Mouse (Mus musculus): ENCODE data around the gene Aes.

Gene Aes

DNA sequence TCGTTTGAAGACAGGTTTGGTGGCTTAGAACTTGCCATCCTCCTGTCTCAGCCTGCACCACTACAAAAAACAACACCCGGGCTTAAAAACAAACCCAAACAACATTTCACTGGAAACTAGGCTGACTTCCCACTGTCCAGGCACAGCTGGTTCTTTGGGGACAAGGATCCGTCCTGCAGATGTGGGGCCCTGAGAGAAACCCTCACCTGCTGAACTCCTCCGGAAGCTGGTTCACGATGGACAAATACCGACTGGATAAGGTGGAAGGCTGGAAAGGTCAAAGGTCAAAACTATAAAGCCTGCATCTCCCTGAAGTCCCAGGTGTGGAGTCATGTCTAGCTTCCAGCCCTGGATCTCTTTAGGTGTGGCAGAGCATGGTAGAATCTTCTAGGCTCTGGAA, 39.6 kb downstream of the Aes start:
- no peak for DNase-seq

DNA sequence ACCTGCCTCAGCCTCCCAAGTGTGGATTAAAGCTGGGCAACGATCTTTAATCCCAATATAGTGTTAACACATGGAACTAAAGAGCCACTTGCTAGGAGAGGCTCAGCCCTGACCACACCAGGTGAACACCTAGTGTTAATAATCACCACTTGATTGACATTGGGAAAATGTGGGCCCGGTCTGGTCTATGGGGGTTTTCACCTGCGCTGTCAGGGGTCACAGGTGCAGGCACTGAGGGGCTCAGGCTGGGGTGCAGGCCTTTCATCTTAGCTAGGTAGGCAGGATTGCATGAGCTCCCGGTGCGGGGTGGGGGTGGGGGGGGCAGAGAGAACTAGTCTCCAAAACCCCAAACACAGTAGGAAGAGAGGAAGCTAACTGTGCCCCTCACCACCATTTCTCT, 40.3 kb downstream of the Aes start:
- DNase-seq: no peak

DNA sequence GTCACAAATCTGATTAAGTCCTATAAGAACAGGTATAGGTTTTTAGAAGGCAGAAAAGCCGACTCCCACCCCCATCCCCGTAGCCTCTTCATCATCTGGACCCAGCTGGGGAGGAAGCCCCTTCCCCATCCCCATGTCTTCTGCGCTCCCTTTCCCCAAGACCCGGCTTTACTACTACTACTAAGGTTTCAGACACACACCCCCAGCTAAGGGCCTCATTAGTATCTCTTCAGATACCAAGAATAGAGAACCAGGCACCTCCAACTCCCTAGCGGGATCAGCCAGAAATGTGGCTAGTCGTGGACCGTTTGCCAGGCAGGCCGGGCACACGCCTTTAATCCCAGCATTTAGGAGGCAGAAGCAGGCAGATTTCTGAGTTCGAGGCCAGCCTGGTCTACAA, 40.8 kb downstream of the Aes start:
- DNase-seq: no peak

- peak; percentile 98 for DNase-seq
Observed at GRCm38 (mm10) chr10:81600738-81601203, 41.5 kb downstream of the Aes start, which contains the start of gene Tle6. Gene Tle6 (minus strand): TSS chr10:81601073.

GRCm38 (mm10) chr10:81601396-81601905, 42.2 kb downstream of the Aes start:
- no peak for DNase-seq

- DNase-seq: peak; percentile 32 to 47
Observed at GRCm38 (mm10) chr10:81602741-81603151, 43.5 kb downstream of the Aes start.

DNA sequence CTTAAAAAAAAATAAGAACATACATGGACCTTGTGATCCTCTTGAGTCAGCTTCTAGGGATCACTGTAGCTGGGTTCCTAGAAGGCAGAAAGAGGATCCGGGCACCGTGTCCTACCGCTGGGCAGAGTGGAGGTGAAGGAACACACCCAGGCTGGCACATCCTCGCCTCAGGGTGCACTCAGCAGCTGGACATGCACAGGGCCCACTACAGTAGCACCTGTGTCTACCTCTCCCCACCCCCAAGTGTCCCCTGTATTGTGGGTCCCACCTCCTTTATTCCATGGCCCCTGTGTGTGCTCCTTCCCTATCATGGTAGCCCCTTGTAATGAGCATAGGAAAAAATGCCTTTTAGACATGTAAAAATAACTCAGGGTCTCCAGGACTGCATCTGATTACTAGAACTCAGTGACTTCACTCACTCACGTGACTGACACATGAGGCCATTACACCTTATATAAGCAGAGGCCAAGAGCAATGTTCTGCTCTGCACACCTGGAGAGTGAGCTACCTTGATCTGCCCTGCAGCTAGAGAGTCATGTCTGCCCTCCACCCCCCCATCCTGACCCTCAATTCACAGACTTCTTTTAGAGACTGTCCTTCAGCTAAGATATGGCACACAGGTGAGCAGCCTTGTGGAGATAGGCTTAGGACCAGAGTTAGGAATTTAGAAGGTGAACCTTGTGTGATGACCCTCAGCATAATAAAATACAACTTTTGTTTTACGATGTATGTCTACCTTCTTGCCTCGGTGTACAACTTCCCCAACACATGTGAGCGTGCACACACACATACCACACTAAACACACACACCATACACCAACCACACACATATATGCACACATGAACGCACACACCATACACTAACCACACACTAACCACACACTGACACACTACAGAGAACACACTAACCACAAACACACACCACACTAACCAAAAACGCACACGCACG, 45.0 kb downstream of the Aes start:
- DNase-seq: no peak

DNA sequence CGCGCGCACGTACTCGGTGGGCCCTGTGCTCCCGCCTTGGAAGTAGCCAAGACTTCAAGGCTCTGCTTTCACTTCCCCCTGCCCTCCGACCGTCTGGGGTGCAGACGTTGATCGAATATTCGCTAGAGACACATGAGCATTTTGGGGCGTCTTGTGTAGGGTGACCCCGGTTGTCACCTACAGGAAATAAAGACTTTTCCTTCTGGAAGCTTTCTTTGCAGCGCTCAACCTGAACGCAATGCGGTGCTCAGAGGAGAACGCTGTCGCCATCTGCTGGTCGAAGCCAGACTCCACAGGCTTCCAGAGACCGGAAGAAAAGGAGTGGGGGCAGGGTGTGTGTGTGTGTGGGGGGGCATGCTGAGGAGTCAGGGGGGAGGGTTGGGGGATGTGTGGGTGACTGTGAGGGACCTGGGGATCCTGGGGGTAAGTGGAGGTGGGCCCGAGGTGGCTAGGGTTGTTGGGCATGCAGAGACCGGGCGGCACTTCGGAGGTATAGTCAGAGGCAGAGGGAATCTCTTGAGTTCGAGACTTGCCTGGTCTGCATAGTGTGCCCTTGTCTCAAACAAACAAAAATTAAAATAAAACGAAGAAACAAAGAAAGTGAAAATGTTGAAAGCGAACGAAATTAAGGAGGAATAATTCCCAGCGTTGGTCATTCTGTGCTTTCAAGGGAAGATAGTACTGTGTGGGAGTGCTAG, 45.8 kb downstream of the Aes start:
- peak; percentile 94 for DNase-seq

DNA sequence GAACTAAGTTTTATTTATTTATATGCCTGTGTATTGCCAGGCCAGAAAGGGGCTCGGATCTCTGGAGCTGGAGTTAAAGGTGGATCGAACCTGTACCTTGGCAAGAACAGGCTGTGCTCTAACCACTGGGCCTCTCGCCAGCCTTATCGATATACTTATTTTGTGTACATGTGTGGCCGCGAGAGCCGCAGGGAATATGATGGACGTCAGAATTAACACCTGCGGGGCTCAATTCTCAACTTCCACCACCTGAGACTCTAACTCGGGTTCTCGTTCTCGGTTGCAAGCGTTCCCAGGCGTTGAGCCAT, 46.3 kb downstream of the Aes start:
- DNase-seq: no peak

GRCm38 (mm10) chr10:81605974-81606751, 46.9 kb downstream of the Aes start, which contains the start of gene BC025920:
Gene BC025920 (plus strand): TSS chr10:81606270.
- peak; percentile 95 to 98 for DNase-seq

DNA sequence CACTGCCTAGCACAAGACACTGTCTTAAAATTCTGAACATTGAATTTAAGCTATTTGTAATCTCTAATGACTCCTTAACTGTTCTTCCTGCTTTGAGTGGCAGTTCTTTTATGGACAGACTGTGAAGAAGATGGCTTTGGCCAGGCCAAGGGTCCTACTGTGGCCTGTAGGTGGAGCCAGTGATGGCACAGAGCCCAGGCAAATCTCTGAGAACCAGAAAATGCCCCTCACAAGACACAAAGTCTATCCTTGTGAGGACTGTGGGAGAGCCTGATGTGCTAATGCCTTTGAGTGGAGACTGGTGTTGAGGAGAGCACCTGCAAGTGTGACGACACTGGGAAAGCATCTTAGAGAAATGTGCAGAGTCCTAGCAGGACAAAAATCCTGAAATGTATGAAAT, 49.0 kb downstream of the Aes start:
- no peak for DNase-seq

DNA sequence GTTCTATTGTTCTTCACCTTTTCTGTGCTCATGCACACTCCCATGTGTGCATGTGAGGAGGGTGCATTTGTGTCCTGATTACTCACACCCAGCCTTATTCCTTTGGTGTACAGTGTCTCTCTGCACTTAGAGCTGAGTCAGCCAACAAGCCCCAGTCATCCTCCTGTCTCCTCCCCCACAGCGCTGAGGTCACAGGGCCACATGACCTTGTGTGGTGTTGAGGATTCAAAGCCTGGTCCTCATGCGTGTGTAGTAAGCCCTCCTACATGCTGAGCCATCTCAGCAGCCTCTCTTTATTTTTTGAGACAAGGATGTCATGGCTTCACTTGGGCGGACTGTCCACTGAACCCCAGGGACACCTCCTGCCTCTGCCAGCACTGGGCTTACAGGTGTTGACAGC, 53.5 kb downstream of the Aes start:
- DNase-seq: no peak

- peak in 1 of 2 experiments; percentile 26 for DNase-seq
Observed at GRCm38 (mm10) chr10:81615486-81615885, 56.2 kb downstream of the Aes start.
